Mouse (Mus musculus) forebrain, postnatal 0 days (tissue): ENCODE results near the gene Magt1. TPM values are rescaled to one million over a fixed set of nuclear protein-coding genes. Genes with fewer than 3 reads are reported as not detected.
A peak's percentile ranks its signal among the peaks of the same experiment; 100 is the strongest.

Experiments
- ATAC-seq: fragments of 200-750 bp; cut with Nextera tagmentation; 2 replicates; pipeline ENCODE4 v1.8.0; 2017; ENCODE audit warnings: mild to moderate bottlenecking, moderate library complexity
- DNase-seq: peaks from one replicate; pipeline ENCODE4 v3.0.0-alpha.2; 2015
- H3K27ac ChIP-seq: fragments of 300-500 bp; sonication (generic); 2 replicates; pipeline ENCODE4 v1.5.1; 2014; ENCODE audit warnings: low read depth, mild to moderate bottlenecking, antibody characterized with exemption, low read length, moderate library complexity, mixed read lengths
- H3K27me3 ChIP-seq: fragments of 300-500 bp; sonication (generic); 2 replicates; pipeline ENCODE4 v1.6.1; 2014; ENCODE audit warnings: mild to moderate bottlenecking, low read length, mixed read lengths; ENCODE audit not compliant: insufficient read depth
- H3K36me3 ChIP-seq: fragments of 300-500 bp; sonication (generic); 2 replicates; pipeline ENCODE4 v1.6.1; 2014; ENCODE audit warnings: mild to moderate bottlenecking, moderate library complexity; ENCODE audit not compliant: insufficient read depth
- H3K4me1 ChIP-seq: fragments of 300-500 bp; sonication (generic); 2 replicates; pipeline ENCODE4 v1.6.1; 2014; ENCODE audit warnings: antibody characterized with exemption; ENCODE audit not compliant: insufficient read depth
- H3K4me2 ChIP-seq: fragments of 300-500 bp; sonication (generic); 2 replicates; pipeline ENCODE4 v1.6.1; 2014; ENCODE audit warnings: low read depth, mild to moderate bottlenecking, moderate library complexity
- H3K4me3 ChIP-seq: fragments of 300-500 bp; sonication (generic); 2 replicates; pipeline ENCODE4 v1.5.1; 2014; ENCODE audit warnings: low read depth, low read length, mixed read lengths
- H3K9ac ChIP-seq: fragments of 300-500 bp; sonication (generic); 2 replicates; pipeline ENCODE4 v1.6.1; 2014; ENCODE audit warnings: mild to moderate bottlenecking
- H3K9me3 ChIP-seq: fragments of 300-500 bp; sonication (generic); 2 replicates; pipeline ENCODE4 v1.6.1; 2016; ENCODE audit warnings: low read length
- CTCF ChIP-seq: sonication (generic); IDR thresholded peaks from 2 replicates; pipeline ENCODE4 v1.5.1; 2016; ENCODE audit warnings: antibody characterized with exemption, control low read depth, low read depth
- WGBS: fragments of 180-500 bp; shearing (Covaris S2); extraction: QIAGEN DNeasy Blood & Tissue Kit; methylation state at CpG from one replicate; pipeline ENCODE4 v1.1.7; 2014; 5-methylcytosine and 5-hydroxymethylcytosine counted together
- polyA plus RNA-seq: library from polyadenylated mRNA; unstranded; fragments of >200 nt; fragmentation: Nextera tagmentation; extraction: Ambion mirVana; gene quantifications from 2 replicates; pipeline ENCODE4 v1.2.1, GENCODE M21; 2015
- total RNA-seq: library from RNA; depleted of rRNA; stranded (reverse); fragments of >200 nt; gene quantifications from 2 replicates; pipeline ENCODE4 v1.2.3, GENCODE M21; 2014

Gene Magt1
- total and polyA plus RNA-seq, 2 experiments from 2014 or later, result 12.3 to 17.0 TPM

GRCm38 (mm10) chrX:106031124-106031523 lies 19.4 kb upstream of the Magt1 start:
- Histone ChIP-seq H3K9me3 (no peaks in the 10 kb centered on the region), H3K4me1 (peaks cover 3% of the 10 kb centered on the region), H3K9ac (no peak overlapping the region), H3K27me3 (no peaks in the 10 kb centered on the region), H3K4me2 (no peak overlapping the region), H3K27ac (no peak overlapping the region), H3K4me3 (no peak overlapping the region), H3K36me3 (no peaks in the 10 kb centered on the region)
- DNase-seq, result no peak
- ATAC-seq, result no peak
- no peak for TF ChIP-seq CTCF

- WGBS, result 67% methylated on average over 5 of the region's 5 CpGs
- no peak overlapping the region for H3K27ac ChIP-seq
- H3K4me1 ChIP-seq, result peaks cover 3% of the 10 kb centered on the region
- no peak for TF ChIP-seq CTCF
- DNase-seq (no peak), ATAC-seq (no peak)
- H3K27me3 ChIP-seq, result no peaks in the 10 kb centered on the region
- no peaks in the 10 kb centered on the region for H3K9me3 ChIP-seq
- H3K36me3 ChIP-seq, result no peaks in the 10 kb centered on the region
- H3K9ac ChIP-seq, result no peak overlapping the region
- no peak overlapping the region for H3K4me2 ChIP-seq
- H3K4me3 ChIP-seq, result no peak overlapping the region
Measured at GRCm38 (mm10) chrX:106030176-106030575, 18.5 kb upstream of the Magt1 start.

GRCm38 (mm10) chrX:106027343-106027674 lies 15.6 kb upstream of the Magt1 start:
- peak overlapping the region; percentile 56 for H3K9ac ChIP-seq
- WGBS, result 28% methylated on average over 8 of the region's 8 CpGs
- H3K27ac ChIP-seq, result peak overlapping the region; percentile 59; the same call in 1 of the 2 replicates
- TF ChIP-seq CTCF, result no peak
- peak overlapping the region; percentile 58 for H3K4me3 ChIP-seq
- H3K4me1 ChIP-seq, result peaks cover 3% of the 10 kb centered on the region
- peak overlapping the region; percentile 45 for H3K4me2 ChIP-seq
- DNase-seq, result no peak
- H3K27me3 ChIP-seq, result no peaks in the 10 kb centered on the region
- no peaks in the 10 kb centered on the region for H3K36me3 ChIP-seq
- ATAC-seq, result peak; percentile 33; the same call in 1 of the 2 replicates
- H3K9me3 ChIP-seq, result no peaks in the 10 kb centered on the region

GRCm38 (mm10) chrX:106026418-106027342 lies 15.0 kb upstream of the Magt1 start, which contains the start of gene Atp7a:
Atp7a (plus strand) TSS chrX:106027276.
- Histone ChIP-seq H3K36me3 (no peaks in the 10 kb centered on the region), H3K27ac (peak within 1 kb of the TSS; percentile 59; the same call in 1 of the 2 replicates), H3K9ac (peak within 1 kb of the TSS; percentile 56), H3K27me3 (no peaks in the 10 kb centered on the region), H3K4me3 (peak within 1 kb of the TSS; percentile 58), H3K9me3 (no peaks in the 10 kb centered on the region), H3K4me1 (peaks cover 3% of the 10 kb centered on the region), H3K4me2 (peak within 1 kb of the TSS; percentile 45)
- WGBS, result 30% methylated on average over 36 of the region's 36 CpGs
- ATAC-seq (peak; percentile 98), DNase-seq (peak; percentile 93)
- TF ChIP-seq CTCF, result peak; percentile 82

GRCm38 (mm10) chrX:106017516-106017915 lies 5.8 kb upstream of the Magt1 start:
- no peak overlapping the region for H3K9ac ChIP-seq
- ATAC-seq (no peak), DNase-seq (no peak)
- no peaks in the 10 kb centered on the region for H3K9me3 ChIP-seq
- no peak for TF ChIP-seq CTCF
- no peaks in the 10 kb centered on the region for H3K27me3 ChIP-seq
- WGBS, result 91% methylated on average over 4 of the region's 4 CpGs
- no peak overlapping the region for H3K4me3 ChIP-seq
- H3K4me2 ChIP-seq, result no peak overlapping the region
- H3K36me3 ChIP-seq, result no peaks in the 10 kb centered on the region
- H3K27ac ChIP-seq, result no peak overlapping the region
- no peaks in the 10 kb centered on the region for H3K4me1 ChIP-seq

GRCm38 (mm10) chrX:106017102-106017501 lies 5.4 kb upstream of the Magt1 start:
- Histone ChIP-seq H3K36me3 (no peaks in the 10 kb centered on the region), H3K4me2 (peak overlapping the region; percentile 2; the same call in 1 of the 2 replicates), H3K27ac (no peak overlapping the region), H3K9ac (no peak overlapping the region), H3K4me1 (no peaks in the 10 kb centered on the region), H3K4me3 (no peak overlapping the region), H3K27me3 (no peaks in the 10 kb centered on the region), H3K9me3 (no peaks in the 10 kb centered on the region)
- DNase-seq (no peak), ATAC-seq (no peak)
- no peak for TF ChIP-seq CTCF
- 91% methylated on average over 3 of the region's 3 CpGs for WGBS
